Mouse (Mus musculus): ENCODE measurements around the gene Cdk18. TPM values are rescaled to one million over a fixed set of nuclear protein-coding genes. Genes with fewer than 3 reads are reported as not detected.

Gene Cdk18
- polyA plus RNA-seq, 1 experiment from 2014 or later: 3.7 TPM

- Histone ChIP-seq H3K4me3 (replicated peaks) (peak overlapping the region; percentile 58; the same call in 1 of the 2 replicates), H3K9ac (no peak overlapping the region), H3K27me3 (peaks cover 19% of the 10 kb centered on the region), H3K27ac (replicated peaks) (no peak overlapping the region), H3K36me3 (no peaks in the 10 kb centered on the region), H3K4me1 (peaks cover 25% of the 10 kb centered on the region; the same call in 1 of the 2 replicates), H3K4me2 (replicated peaks) (peak overlapping the region; percentile 94; the same call in 1 of the 2 replicates), H3K9me3 (replicated peaks) (no peaks in the 10 kb centered on the region)
- ATAC-seq (ENCODE audit: insufficient number of reproducible peaks, low FRiP score, low TSS enrichment, low read depth): no peak
- 56% methylated on average over 9 of the region's 9 CpGs for WGBS
These were observed 1.4 kb downstream of the Cdk18 start for GRCm38 (mm10) chr1:132137935-132138575.

DNA sequence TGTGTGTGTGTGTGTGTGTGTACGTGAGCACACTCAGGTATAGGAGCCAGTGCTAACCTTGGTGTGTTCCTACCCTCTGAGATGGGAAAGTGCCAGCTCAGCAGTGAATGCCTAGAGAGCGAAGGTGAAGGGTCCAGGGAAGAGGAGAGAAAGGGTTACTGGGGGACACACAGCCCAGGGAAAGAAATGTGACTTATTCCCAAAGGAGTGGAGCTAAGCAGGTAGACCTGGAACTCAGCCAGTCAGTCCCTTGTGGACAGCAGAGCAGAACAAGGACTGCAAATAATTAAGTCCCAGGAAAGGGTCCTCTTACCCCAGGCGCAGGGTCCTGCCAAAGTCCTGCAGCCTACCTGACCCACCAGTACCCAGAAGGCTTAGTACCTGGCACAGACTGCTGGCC is 2.6 kb downstream of the Cdk18 start:
- no peaks in the 10 kb centered on the region for H3K36me3 ChIP-seq
- H3K9ac ChIP-seq: no peak overlapping the region
- H3K9me3 ChIP-seq (replicated peaks): no peaks in the 10 kb centered on the region
- WGBS: 87% methylated on average over 3 of the region's 3 CpGs
- H3K4me3 ChIP-seq (replicated peaks): no peak overlapping the region
- no peak for ATAC-seq (ENCODE audit: insufficient number of reproducible peaks, low FRiP score, low TSS enrichment, low read depth)
- no peak overlapping the region for H3K4me2 ChIP-seq (replicated peaks)
- H3K27me3 ChIP-seq: peaks cover 18% of the 10 kb centered on the region
- no peak overlapping the region for H3K27ac ChIP-seq (replicated peaks)
- H3K4me1 ChIP-seq: peaks cover 25% of the 10 kb centered on the region; the same call in 1 of the 2 replicates

- H3K4me1 ChIP-seq: peaks cover 25% of the 10 kb centered on the region; the same call in 1 of the 2 replicates
- 83% methylated on average over 7 of the region's 7 CpGs for WGBS
- H3K9me3 ChIP-seq (replicated peaks): no peaks in the 10 kb centered on the region
- no peak for ATAC-seq (ENCODE audit: insufficient number of reproducible peaks, low FRiP score, low TSS enrichment, low read depth)
- no peak overlapping the region for H3K4me3 ChIP-seq (replicated peaks)
- no peaks in the 10 kb centered on the region for H3K36me3 ChIP-seq
- H3K27me3 ChIP-seq: peaks cover 11% of the 10 kb centered on the region; the same call in 1 of the 2 replicates
- no peak overlapping the region for H3K9ac ChIP-seq
- H3K4me2 ChIP-seq (replicated peaks): no peak overlapping the region
- no peak overlapping the region for H3K27ac ChIP-seq (replicated peaks)
These were observed 3.9 kb downstream of the Cdk18 start for GRCm38 (mm10) chr1:132135631-132136030.

DNA sequence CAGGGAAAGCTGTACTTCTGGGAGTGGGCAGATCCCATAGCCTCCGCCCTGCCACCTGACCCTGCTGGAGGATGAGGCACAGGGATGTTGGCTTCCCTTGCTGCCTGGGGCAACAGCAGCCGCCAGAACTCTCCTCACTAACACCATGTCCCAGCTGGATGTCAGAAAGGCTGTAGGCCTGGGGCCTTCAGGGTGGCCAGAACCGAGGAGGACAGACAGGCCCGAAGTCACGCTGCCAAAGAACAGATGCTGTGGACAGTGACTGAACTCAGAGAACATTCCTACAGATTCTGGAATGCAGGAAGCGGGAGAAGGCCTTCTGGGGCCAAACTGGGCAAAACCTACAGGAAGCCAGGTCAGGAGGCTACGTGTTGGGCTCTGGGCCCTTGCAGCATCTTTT is 11.2 kb downstream of the Cdk18 start:
- Histone ChIP-seq H3K27ac (replicated peaks) (no peak overlapping the region), H3K4me1 (0 out of 2 replicates have a peak, but pooled peaks cover under 1% of the 10 kb centered on the region), H3K4me3 (replicated peaks) (no peak overlapping the region), H3K27me3 (no peaks in the 10 kb centered on the region), H3K36me3 (no peaks in the 10 kb centered on the region), H3K9me3 (replicated peaks) (no peaks in the 10 kb centered on the region), H3K4me2 (replicated peaks) (no peak overlapping the region), H3K9ac (no peak overlapping the region)
- 0 out of 2 replicates have a peak, but pooled peaks have one; percentile 9 for ATAC-seq (ENCODE audit: insufficient number of reproducible peaks, low FRiP score, low TSS enrichment, low read depth)
- 55% methylated on average over 7 of the region's 7 CpGs for WGBS

GRCm38 (mm10) chr1:132125803-132126405 is 13.6 kb downstream of the Cdk18 start:
- Histone ChIP-seq H3K27ac (replicated peaks) (no peak overlapping the region), H3K4me3 (replicated peaks) (no peak overlapping the region), H3K4me1 (no peaks in the 10 kb centered on the region), H3K9ac (no peak overlapping the region), H3K4me2 (replicated peaks) (no peak overlapping the region), H3K9me3 (replicated peaks) (no peaks in the 10 kb centered on the region), H3K36me3 (no peaks in the 10 kb centered on the region), H3K27me3 (no peaks in the 10 kb centered on the region)
- ATAC-seq (ENCODE audit: insufficient number of reproducible peaks, low FRiP score, low TSS enrichment, low read depth): no peak
- 51% methylated on average over 6 of the region's 6 CpGs for WGBS

GRCm38 (mm10) chr1:132125249-132125648 is 14.2 kb downstream of the Cdk18 start:
- Histone ChIP-seq H3K4me2 (replicated peaks) (no peak overlapping the region), H3K27me3 (no peaks in the 10 kb centered on the region), H3K4me3 (replicated peaks) (no peak overlapping the region), H3K27ac (replicated peaks) (no peak overlapping the region), H3K9me3 (replicated peaks) (no peaks in the 10 kb centered on the region), H3K4me1 (no peaks in the 10 kb centered on the region), H3K36me3 (no peaks in the 10 kb centered on the region), H3K9ac (no peak overlapping the region)
- no peak for ATAC-seq (ENCODE audit: insufficient number of reproducible peaks, low FRiP score, low TSS enrichment, low read depth)
- WGBS: 37% methylated on average over 4 of the region's 4 CpGs

DNA sequence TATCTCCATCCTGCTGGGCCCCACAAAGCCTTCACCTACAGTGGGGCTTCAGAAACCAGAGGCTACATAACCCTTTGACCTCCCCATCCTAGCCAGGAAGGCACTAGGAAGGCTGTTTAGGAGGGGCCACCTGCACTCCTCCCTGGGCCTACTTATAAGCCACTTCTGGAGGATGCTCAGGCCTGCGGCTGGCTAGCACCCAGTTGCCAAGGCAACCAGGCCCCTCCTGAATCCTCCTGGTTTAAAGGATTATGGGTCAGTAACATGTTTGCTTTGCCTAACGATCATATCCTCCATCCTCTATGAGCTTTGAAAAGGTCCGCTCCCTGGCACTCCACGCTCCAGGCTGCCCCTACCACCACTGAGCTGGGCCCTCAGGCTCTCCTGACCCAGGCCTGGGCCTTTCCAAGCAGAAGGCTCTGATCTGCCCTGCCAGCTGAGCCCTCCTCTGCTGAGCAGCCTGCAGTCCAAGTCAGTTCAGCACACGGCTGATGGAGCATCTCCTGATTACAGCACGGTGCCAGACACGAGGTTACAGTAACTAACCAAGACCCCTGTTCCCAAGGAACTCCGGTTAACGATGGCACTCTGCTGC is 16.0 kb downstream of the Cdk18 start:
- ATAC-seq (ENCODE audit: insufficient number of reproducible peaks, low FRiP score, low TSS enrichment, low read depth): no peak
- 61% methylated on average over 9 of the region's 9 CpGs for WGBS

GRCm38 (mm10) chr1:132121895-132122294 is 17.6 kb downstream of the Cdk18 start:
- Histone ChIP-seq H3K9ac (no peak overlapping the region), H3K27ac (replicated peaks) (no peak overlapping the region), H3K4me1 (no peaks in the 10 kb centered on the region), H3K27me3 (no peaks in the 10 kb centered on the region), H3K9me3 (replicated peaks) (no peaks in the 10 kb centered on the region), H3K4me3 (replicated peaks) (no peak overlapping the region), H3K4me2 (replicated peaks) (no peak overlapping the region), H3K36me3 (no peaks in the 10 kb centered on the region)
- ATAC-seq (ENCODE audit: insufficient number of reproducible peaks, low FRiP score, low TSS enrichment, low read depth): peak; percentile 45
- WGBS: 73% methylated on average over 6 of the region's 6 CpGs

More for the DNA sequence above, 16.0 kb downstream of the Cdk18 start:
- no peaks in the 10 kb centered on the region for H3K9me3 ChIP-seq (replicated peaks)
- H3K4me3 ChIP-seq (replicated peaks): no peak overlapping the region
- H3K4me2 ChIP-seq (replicated peaks): no peak overlapping the region
- H3K4me1 ChIP-seq: no peaks in the 10 kb centered on the region
- no peaks in the 10 kb centered on the region for H3K36me3 ChIP-seq
- no peak overlapping the region for H3K9ac ChIP-seq
- H3K27ac ChIP-seq (replicated peaks): no peak overlapping the region
- H3K27me3 ChIP-seq: no peaks in the 10 kb centered on the region

GRCm38 (mm10) chr1:132121236-132121635 is 18.2 kb downstream of the Cdk18 start:
- WGBS: 27% methylated on average over 6 of the region's 6 CpGs
- H3K27ac ChIP-seq (replicated peaks): no peak overlapping the region
- H3K36me3 ChIP-seq: no peaks in the 10 kb centered on the region
- no peak overlapping the region for H3K9ac ChIP-seq
- H3K4me2 ChIP-seq (replicated peaks): no peak overlapping the region
- no peaks in the 10 kb centered on the region for H3K27me3 ChIP-seq
- no peak for ATAC-seq (ENCODE audit: insufficient number of reproducible peaks, low FRiP score, low TSS enrichment, low read depth)
- no peak overlapping the region for H3K4me3 ChIP-seq (replicated peaks)
- no peaks in the 10 kb centered on the region for H3K9me3 ChIP-seq (replicated peaks)
- no peaks in the 10 kb centered on the region for H3K4me1 ChIP-seq

GRCm38 (mm10) chr1:132116606-132117005 is 22.9 kb downstream of the Cdk18 start:
- Histone ChIP-seq H3K27me3 (no peaks in the 10 kb centered on the region), H3K4me3 (replicated peaks) (no peak overlapping the region), H3K4me2 (replicated peaks) (peak overlapping the region; percentile 10; the same call in 1 of the 2 replicates), H3K4me1 (no peaks in the 10 kb centered on the region), H3K36me3 (no peaks in the 10 kb centered on the region), H3K9me3 (replicated peaks) (no peaks in the 10 kb centered on the region), H3K9ac (no peak overlapping the region), H3K27ac (replicated peaks) (no peak overlapping the region)
- WGBS: 22% methylated on average over 18 of the region's 18 CpGs
- no peak for ATAC-seq (ENCODE audit: insufficient number of reproducible peaks, low FRiP score, low TSS enrichment, low read depth)

DNA sequence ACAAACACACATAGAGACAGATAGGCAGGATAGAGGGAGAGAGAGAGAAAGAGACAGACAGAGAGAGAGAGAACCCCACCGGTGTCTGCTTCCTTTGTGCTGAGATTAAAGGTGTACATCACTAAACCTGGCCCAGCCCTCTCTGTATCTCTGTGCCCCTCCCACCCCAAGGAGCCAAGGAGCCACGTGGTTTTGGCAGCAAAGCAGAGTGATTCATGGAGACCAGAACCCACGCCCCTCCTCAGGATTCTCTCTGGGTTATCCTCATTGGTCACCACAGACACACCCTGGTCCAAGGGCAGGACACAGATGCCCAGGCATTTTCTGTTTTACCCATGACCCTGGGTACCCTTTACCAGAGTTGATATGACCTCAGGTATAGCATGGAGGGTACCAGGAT is 26.4 kb downstream of the Cdk18 start:
- no peaks in the 10 kb centered on the region for H3K4me1 ChIP-seq
- no peak for ATAC-seq (ENCODE audit: insufficient number of reproducible peaks, low FRiP score, low TSS enrichment, low read depth)
- H3K9ac ChIP-seq: no peak overlapping the region
- 52% methylated on average over 3 of the region's 3 CpGs for WGBS
- H3K4me2 ChIP-seq (replicated peaks): no peak overlapping the region
- H3K36me3 ChIP-seq: no peaks in the 10 kb centered on the region
- H3K9me3 ChIP-seq (replicated peaks): no peaks in the 10 kb centered on the region
- H3K27ac ChIP-seq (replicated peaks): no peak overlapping the region
- H3K27me3 ChIP-seq: no peaks in the 10 kb centered on the region
- H3K4me3 ChIP-seq (replicated peaks): no peak overlapping the region
